Mouse (Mus musculus): ENCODE measurements around the gene Nmt1. TPM values are rescaled to one million over a fixed set of nuclear protein-coding genes. Genes with fewer than 3 reads are reported as not detected.

The Nmt1 gene
- polyA plus RNA-seq, 1 experiment from 2014 or later = 47.9 TPM

GRCm38 (mm10) chr11:103073671-103074070, 45.7 kb downstream of the Nmt1 start:
- H3K4me2 ChIP-seq = no peak overlapping the region
- no peak overlapping the region for H3K9ac ChIP-seq
- no peak overlapping the region for H3K27ac ChIP-seq
- peaks cover 25% of the 10 kb centered on the region for H3K36me3 ChIP-seq
- no peak overlapping the region for H3K4me3 ChIP-seq
- no peak for ATAC-seq
- 0 out of 2 replicates have a peak, but pooled peaks cover 7% of the 10 kb centered on the region for H3K4me1 ChIP-seq
- peaks cover 20% of the 10 kb centered on the region; the same call in 1 of the 2 replicates for H3K27me3 ChIP-seq (replicated peaks)
- H3K9me3 ChIP-seq (replicated peaks) = no peaks in the 10 kb centered on the region
- 81% methylated on average over 7 of the region's 7 CpGs for WGBS (ENCODE audit: insufficient replicate concordance)

DNA sequence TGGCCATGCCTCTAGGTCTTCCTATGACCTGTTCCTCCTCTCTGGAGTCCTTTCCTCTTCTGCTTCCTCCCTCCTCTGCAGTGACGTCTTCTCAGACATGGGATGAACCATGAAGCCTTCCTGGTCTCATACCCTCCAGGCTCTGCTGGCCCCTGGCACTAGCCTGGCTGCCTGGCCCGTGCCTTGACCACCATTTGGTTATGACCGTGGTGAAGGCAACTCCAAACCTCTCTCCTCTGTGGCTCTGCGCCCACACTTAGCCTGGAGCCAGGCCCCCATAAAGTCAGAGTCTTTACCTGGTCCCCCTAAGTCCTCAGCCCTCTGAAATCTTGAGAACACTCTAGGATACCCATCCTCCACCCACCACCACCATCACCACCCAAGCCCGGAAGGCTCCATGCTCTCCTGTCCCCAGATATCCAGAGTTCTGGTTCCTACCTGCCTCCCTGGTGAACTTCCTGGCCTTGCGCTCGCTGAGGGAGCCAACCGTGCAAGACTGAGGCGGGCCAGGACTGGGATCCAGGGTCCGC, 46.2 kb downstream of the Nmt1 start:
- 0 out of 2 replicates have a peak, but pooled peaks cover 7% of the 10 kb centered on the region for H3K4me1 ChIP-seq
- H3K4me3 ChIP-seq = no peak overlapping the region
- H3K9ac ChIP-seq = no peak overlapping the region
- H3K27me3 ChIP-seq (replicated peaks) = peaks cover 26% of the 10 kb centered on the region; the same call in 1 of the 2 replicates
- peaks cover 20% of the 10 kb centered on the region for H3K36me3 ChIP-seq
- no peaks in the 10 kb centered on the region for H3K9me3 ChIP-seq (replicated peaks)
- H3K27ac ChIP-seq = no peak overlapping the region
- no peak overlapping the region for H3K4me2 ChIP-seq
- 58% methylated on average over 10 of the region's 10 CpGs for WGBS (ENCODE audit: insufficient replicate concordance)
- no peak for ATAC-seq

- H3K4me2 ChIP-seq = no peak overlapping the region
- 0 out of 2 replicates have a peak, but pooled peaks cover 7% of the 10 kb centered on the region for H3K4me1 ChIP-seq
- ATAC-seq = no peak
- 26% methylated on average over 10 of the region's 10 CpGs for WGBS (ENCODE audit: insufficient replicate concordance)
- no peak overlapping the region for H3K27ac ChIP-seq
- peaks cover 32% of the 10 kb centered on the region for H3K27me3 ChIP-seq (replicated peaks)
- no peak overlapping the region for H3K4me3 ChIP-seq
- no peaks in the 10 kb centered on the region for H3K9me3 ChIP-seq (replicated peaks)
- H3K36me3 ChIP-seq = peaks cover 13% of the 10 kb centered on the region
- H3K9ac ChIP-seq = no peak overlapping the region
Observed at GRCm38 (mm10) chr11:103074796-103075323, 46.9 kb downstream of the Nmt1 start.

DNA sequence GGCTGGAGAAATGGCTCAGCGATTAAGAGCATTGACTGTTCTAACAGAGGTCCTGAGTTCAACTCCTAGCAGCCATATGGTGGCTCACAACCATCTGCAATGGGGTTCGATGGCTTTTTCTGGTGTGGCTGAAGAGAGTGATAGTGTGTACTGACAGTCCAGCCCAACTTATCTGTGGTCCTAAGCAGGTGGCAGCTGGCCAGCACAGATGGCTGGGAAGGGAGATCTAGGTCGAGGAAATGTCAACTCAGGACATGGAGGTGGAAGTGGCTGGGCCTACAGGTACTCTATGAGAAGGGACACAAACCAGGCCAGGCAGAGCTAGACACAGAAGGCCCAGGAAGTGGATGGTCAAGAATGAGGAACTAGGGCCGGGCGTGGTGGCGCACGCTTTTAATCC, 48.0 kb downstream of the Nmt1 start:
- no peak overlapping the region for H3K4me2 ChIP-seq
- H3K36me3 ChIP-seq = 0 out of 2 replicates have a peak, but pooled peaks cover 3% of the 10 kb centered on the region
- no peak for ATAC-seq
- WGBS (ENCODE audit: insufficient replicate concordance) = 60% methylated on average over 7 of the region's 7 CpGs
- H3K27ac ChIP-seq = no peak overlapping the region
- H3K27me3 ChIP-seq (replicated peaks) = peaks cover 44% of the 10 kb centered on the region
- H3K4me1 ChIP-seq = peaks cover 15% of the 10 kb centered on the region
- no peak overlapping the region for H3K9ac ChIP-seq
- H3K4me3 ChIP-seq = no peak overlapping the region
- H3K9me3 ChIP-seq (replicated peaks) = no peaks in the 10 kb centered on the region

DNA sequence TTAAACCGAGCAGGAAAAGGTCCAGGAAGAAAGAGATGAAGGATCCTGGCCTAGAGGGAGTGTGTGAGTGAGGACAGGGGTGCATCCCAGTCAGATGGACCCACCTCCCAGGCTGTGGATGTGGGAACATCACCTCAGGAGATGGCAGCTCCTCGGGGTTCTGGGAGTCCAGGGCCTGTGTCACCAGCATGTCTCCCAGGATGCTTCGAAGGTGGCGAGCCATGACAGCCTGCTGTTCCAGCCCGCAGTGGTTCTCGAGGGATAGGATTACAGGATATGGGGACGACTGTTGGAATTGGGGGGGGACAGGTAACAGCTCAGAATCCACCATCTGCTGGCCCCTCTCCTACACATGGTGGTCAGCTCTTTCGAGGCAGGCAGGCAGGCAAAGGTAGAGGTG, 48.6 kb downstream of the Nmt1 start:
- H3K36me3 ChIP-seq = 0 out of 2 replicates have a peak, but pooled peaks cover 3% of the 10 kb centered on the region
- ATAC-seq = no peak
- H3K4me1 ChIP-seq = peaks cover 15% of the 10 kb centered on the region
- no peak overlapping the region for H3K9ac ChIP-seq
- H3K4me2 ChIP-seq = no peak overlapping the region
- H3K27ac ChIP-seq = no peak overlapping the region
- H3K4me3 ChIP-seq = no peak overlapping the region
- 72% methylated on average over 8 of the region's 8 CpGs for WGBS (ENCODE audit: insufficient replicate concordance)
- H3K9me3 ChIP-seq (replicated peaks) = no peaks in the 10 kb centered on the region
- peaks cover 50% of the 10 kb centered on the region for H3K27me3 ChIP-seq (replicated peaks)

DNA sequence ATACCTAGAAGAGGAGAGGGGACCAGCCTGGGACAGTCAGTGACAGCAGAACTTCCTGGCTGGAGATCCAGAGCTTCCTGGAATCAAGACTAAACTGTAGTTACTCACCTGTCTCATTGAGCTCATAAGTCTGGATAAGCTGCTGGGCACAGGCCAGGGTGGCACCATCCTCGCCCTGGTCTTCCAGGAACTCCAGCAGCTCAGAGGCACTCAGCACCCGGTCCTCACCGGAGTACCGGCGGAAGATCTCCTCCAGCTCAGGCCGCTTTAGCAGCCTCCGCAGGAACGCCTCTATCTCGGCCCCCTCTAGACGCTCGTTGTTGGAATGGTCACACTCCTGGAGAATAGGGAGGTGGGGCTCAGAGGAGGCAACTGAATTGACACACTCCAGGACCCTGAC, 50.1 kb downstream of the Nmt1 start:
- Histone ChIP-seq H3K4me2 (no peak overlapping the region), H3K4me3 (no peak overlapping the region), H3K36me3 (no peaks in the 10 kb centered on the region), H3K9me3 (replicated peaks) (no peaks in the 10 kb centered on the region), H3K4me1 (peaks cover 15% of the 10 kb centered on the region), H3K27ac (no peak overlapping the region), H3K27me3 (replicated peaks) (peaks cover 63% of the 10 kb centered on the region), H3K9ac (no peak overlapping the region)
- no peak for ATAC-seq
- WGBS (ENCODE audit: insufficient replicate concordance) = 79% methylated on average over 11 of the region's 11 CpGs

DNA sequence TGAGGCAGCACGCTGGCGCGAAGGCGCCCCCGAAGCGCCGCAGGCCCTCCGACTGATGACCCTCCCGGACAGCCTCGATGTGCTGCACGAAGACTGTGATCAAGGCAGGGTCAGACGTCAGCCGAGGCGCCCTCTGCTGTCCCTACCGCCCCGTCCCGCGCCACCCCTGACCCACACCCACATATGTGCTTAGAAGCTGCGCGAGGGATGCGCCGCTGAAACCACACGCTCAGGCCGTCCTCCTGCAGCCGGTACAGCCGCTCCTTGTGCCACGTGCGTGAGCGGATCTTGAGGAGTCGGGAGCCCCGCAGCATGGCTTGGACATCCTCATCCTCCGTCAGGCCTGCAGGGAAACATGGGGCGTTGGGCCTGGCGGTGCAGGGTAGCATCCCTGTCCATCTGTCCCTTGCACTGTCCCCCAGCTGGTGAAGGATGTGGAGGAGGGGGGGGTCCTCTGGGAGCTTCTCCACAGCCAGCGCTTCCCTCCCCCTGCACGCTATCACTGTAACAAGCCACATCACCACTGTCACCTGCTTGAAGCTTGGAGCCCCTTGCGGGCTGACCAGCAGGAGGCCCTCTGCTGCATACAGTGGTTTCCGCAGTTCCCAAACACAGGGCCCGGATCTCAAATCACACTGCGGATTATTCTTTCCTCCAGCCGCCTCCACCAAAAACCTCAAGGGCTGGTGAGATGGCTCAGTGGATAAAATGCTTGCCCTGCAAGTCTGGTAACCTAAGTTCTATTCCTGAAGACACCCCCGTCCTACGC, 52.5 kb downstream of the Nmt1 start:
- Histone ChIP-seq H3K27me3 (replicated peaks) (peaks cover 63% of the 10 kb centered on the region), H3K9ac (peak overlapping the region; percentile 22), H3K36me3 (no peaks in the 10 kb centered on the region), H3K9me3 (replicated peaks) (no peaks in the 10 kb centered on the region), H3K4me3 (peak overlapping the region; percentile 32), H3K4me1 (peaks cover 8% of the 10 kb centered on the region), H3K27ac (no peak overlapping the region), H3K4me2 (peak overlapping the region; percentile 60)
- ATAC-seq = peak; percentile 42
- 3% methylated on average over 43 of the region's 43 CpGs for WGBS (ENCODE audit: insufficient replicate concordance)

- H3K27ac ChIP-seq = no peak overlapping the region
- WGBS (ENCODE audit: insufficient replicate concordance) = 59% methylated on average over 6 of the region's 6 CpGs
- peaks cover 8% of the 10 kb centered on the region for H3K4me1 ChIP-seq
- H3K9me3 ChIP-seq (replicated peaks) = no peaks in the 10 kb centered on the region
- H3K27me3 ChIP-seq (replicated peaks) = peaks cover 61% of the 10 kb centered on the region
- no peak for ATAC-seq
- no peak overlapping the region for H3K4me2 ChIP-seq
- H3K4me3 ChIP-seq = no peak overlapping the region
- H3K9ac ChIP-seq = no peak overlapping the region
- H3K36me3 ChIP-seq = no peaks in the 10 kb centered on the region
Observed at GRCm38 (mm10) chr11:103081631-103082030, 53.6 kb downstream of the Nmt1 start.

- Histone ChIP-seq H3K9me3 (replicated peaks) (no peaks in the 10 kb centered on the region), H3K9ac (no peak overlapping the region), H3K4me2 (no peak overlapping the region), H3K27me3 (replicated peaks) (peaks cover 34% of the 10 kb centered on the region), H3K27ac (no peak overlapping the region), H3K4me1 (peaks cover 20% of the 10 kb centered on the region), H3K4me3 (no peak overlapping the region), H3K36me3 (no peaks in the 10 kb centered on the region)
- WGBS (ENCODE audit: insufficient replicate concordance) = 72% methylated on average over 7 of the region's 7 CpGs
- no peak for ATAC-seq
Observed at GRCm38 (mm10) chr11:103093306-103093705, 65.3 kb downstream of the Nmt1 start.

- 52% methylated on average over 20 of the region's 20 CpGs for WGBS (ENCODE audit: insufficient replicate concordance)
- no peaks in the 10 kb centered on the region for H3K9me3 ChIP-seq (replicated peaks)
- H3K4me2 ChIP-seq = no peak overlapping the region
- ATAC-seq = no peak
- H3K9ac ChIP-seq = no peak overlapping the region
- H3K4me1 ChIP-seq = peaks cover 20% of the 10 kb centered on the region
- H3K36me3 ChIP-seq = no peaks in the 10 kb centered on the region
- H3K27me3 ChIP-seq (replicated peaks) = peaks cover 42% of the 10 kb centered on the region
- H3K27ac ChIP-seq = no peak overlapping the region
- H3K4me3 ChIP-seq = no peak overlapping the region
Observed at GRCm38 (mm10) chr11:103093862-103094833, 66.2 kb downstream of the Nmt1 start.

DNA sequence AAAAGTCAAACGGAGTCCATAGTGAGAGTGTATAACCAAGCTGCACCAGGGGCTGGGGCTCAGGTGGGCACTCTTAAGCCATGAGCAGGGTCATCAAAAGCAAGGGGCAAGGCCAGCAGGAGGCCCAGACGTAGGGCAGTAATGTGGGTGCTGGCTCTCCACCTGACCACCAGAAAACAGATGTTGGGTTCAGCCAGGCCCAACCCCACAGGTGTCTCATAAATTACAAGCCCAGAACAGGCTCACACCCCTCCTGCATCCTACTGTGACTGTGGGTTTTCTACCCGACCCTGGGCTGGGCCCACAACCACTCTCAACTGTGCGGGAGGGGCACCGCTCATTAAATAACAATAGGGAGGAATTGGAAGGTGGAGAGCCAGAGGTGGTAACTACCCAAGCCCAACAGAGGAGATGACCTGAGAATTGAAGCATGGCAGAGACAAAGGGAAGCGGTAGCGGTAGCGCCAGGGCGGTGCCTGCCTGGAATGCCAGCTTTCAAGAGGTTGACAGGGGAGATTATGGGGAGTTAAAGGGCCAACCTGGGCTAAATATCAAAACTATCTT, 67.2 kb downstream of the Nmt1 start:
- 68% methylated on average over 9 of the region's 9 CpGs for WGBS (ENCODE audit: insufficient replicate concordance)
- no peak overlapping the region for H3K4me3 ChIP-seq
- peaks cover 52% of the 10 kb centered on the region for H3K27me3 ChIP-seq (replicated peaks)
- no peaks in the 10 kb centered on the region for H3K9me3 ChIP-seq (replicated peaks)
- ATAC-seq = no peak
- H3K27ac ChIP-seq = no peak overlapping the region
- no peak overlapping the region for H3K9ac ChIP-seq
- no peak overlapping the region for H3K4me2 ChIP-seq
- H3K36me3 ChIP-seq = no peaks in the 10 kb centered on the region
- H3K4me1 ChIP-seq = peaks cover 20% of the 10 kb centered on the region
